Mouse (Mus musculus) CD4-positive, CD25-positive, alpha-beta regulatory T cell (primary cell): ENCODE measurements around the gene Cklf. TPM values are rescaled to one million over a fixed set of nuclear protein-coding genes. Genes with fewer than 3 reads are reported as not detected.

ENCODE experiments used
- polyA plus RNA-seq: library from polyadenylated mRNA; unstranded; fragments of 100-300 nt; shearing (Covaris generic); gene quantifications from one replicate; pipeline ENCODE4 v1.2.1, GENCODE M21; 2017

The Cklf gene
- polyA plus RNA-seq = 106 TPM

DNA sequence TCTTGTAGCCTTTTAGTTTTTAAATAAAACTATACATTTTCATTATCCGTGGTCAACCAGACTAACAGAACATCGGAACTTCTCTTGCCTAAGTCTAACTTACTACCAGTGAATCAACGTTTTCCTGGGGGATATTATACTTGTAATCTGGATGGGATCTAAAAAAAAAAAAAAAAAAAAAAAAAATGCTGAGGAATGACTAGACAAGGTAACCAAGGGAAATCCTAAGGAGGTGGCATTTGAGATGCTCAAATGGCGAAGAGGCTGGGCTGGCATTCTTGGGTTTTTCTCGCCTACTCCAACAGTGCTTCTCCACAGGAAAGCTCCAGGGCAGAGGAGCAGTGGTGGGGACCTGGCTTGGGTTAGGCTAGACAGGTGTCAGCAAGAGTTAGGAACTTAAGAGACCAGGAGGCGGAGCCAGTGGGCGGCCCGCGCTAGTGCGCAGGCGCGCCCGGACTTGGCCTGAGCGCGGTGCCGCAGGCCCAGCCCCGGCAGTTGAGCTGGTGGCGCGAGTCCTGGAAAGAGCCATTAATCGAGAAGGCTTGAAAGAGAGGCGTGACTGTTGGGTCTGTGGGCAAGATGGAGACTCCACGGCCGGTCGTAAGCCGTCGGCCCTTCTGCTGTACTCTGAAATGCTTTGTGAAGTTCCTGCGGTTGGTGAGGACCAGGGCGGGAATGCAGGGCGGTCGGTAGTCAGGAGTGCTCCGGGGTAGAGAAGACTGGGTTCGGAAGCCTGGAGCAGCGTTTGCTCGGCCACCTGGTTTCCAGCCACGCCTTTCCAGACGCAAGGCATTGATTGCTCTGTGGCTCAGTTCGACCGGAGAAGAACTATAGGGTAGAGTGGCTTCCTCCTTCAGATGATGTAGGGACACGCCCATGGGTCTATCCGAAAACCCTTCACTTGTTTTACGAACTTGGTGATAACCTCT is at the start of gene Cklf:
Gene Cklf, plus strand, starts transcription at position 423 of the 929 bp plus-strand sequence.

DNA sequence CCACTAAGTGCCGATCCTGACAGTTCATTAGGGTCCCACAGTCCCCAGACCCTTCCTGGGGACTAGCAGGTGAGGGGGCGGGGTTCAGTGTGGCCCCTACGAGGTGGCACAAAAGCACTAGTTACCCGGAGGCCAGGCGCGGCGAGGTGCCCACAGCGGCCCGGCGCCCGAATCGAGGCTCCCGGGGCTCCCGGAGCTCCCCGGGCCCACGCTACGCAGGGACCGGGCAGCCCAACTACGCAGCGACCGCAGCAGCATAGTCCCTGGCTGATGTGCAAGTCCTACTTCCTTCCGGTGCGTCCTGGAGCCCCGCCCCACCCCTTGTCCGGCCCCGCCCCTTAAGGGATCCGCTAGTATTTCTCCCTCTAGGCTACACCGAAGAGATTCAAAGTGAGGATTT is 2.4 kb upstream of the Cklf start, which contains the start of gene Tk2:
Gene Tk2, minus strand, starts transcription at position 283 of the 400 bp plus-strand sequence.

DNA sequence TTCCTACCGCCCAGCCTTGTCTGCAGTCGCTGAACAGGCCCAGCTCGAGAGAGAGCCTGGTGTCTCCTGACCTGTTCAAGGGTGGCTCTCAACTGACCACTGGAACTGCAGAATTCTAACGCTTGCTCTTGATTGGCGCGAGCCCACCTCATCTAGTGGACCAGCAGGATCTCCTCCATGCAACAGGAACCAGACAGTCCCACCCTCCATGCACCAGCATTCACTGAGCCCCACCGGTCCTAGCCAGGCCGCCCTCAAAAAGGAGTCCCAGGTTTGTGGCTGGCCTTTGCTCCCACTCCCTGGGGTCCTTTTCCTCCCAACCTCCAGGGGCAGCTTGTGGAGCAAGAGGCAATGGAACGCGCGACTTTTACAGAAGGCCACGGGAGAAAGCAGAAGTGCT is 42.4 kb downstream of the Cklf start, which contains the start of gene Cmtm2a:
Gene Cmtm2a, minus strand, starts transcription at position 101 of the 400 bp plus-strand sequence.

DNA sequence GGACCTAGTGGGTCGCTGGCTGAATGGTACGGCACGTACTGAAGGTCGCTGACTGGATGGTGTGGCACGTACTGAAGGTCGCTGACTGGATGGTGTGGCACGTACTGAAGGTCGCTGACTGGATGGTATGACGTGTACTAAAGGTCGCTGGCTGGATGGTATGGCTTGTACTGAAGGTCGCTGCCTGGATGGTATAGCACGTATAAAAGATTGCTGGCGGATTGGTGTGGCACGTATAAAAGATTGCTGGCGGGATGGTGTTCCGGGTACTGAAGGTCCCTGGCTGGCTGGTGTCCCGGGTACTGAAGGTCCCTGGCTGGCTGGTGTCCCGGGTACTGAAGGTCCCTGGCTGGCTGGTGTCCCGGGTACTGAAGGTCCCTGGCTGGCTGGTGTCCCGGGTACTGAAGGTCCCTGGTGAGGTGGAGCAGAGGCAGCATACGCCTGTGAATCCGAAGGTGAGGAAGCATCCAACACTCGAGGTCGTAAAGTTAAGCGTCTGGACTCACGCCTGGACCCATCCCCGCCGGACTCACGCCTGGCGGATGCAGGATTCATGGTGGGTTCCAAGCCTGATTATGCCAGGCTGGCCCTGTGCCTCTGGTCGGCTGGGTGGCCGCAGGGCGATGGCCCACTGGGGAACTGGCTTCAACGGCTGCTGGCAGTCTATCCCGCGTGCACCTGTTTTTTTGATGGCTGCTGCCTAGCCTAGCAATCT is 58.9 kb downstream of the Cklf start, which contains the start of the genes Gm45711 and Cmtm1:
Gene Gm45711, minus strand, starts transcription at position 641 of the 715 bp plus-strand sequence.
Gene Cmtm1, minus strand, starts transcription at position 705 of the 715 bp plus-strand sequence.

Other genes starting within 250 kb of the Cklf start
- gene Cdh5, start 149.2 kb upstream of the Cklf start, polyA plus RNA-seq = 0.22 TPM
- not detected for gene Bean1, start 80.4 kb upstream of the Cklf start, polyA plus RNA-seq
- gene Tk2, start 2.3 kb upstream of the Cklf start, polyA plus RNA-seq = 97.1 TPM
- 0.35 TPM for gene Cmtm2a, start 42.3 kb downstream of the Cklf start, polyA plus RNA-seq
- gene Gm45711, start 59.2 kb downstream of the Cklf start, polyA plus RNA-seq = not detected
- 0.11 TPM for gene Cmtm1, start 59.3 kb downstream of the Cklf start, polyA plus RNA-seq
- gene Gm11020, start 70.7 kb downstream of the Cklf start, polyA plus RNA-seq = not detected
- gene Cmtm2b, start 71.4 kb downstream of the Cklf start, polyA plus RNA-seq = not detected
- 25.9 TPM for gene Cmtm3, start 88.5 kb downstream of the Cklf start, polyA plus RNA-seq
- 0.31 TPM for gene Cmtm4, start 144.9 kb downstream of the Cklf start, polyA plus RNA-seq
- 39.2 TPM for gene Dync1li2, start 192.2 kb downstream of the Cklf start, polyA plus RNA-seq